Mouse (Mus musculus) hindbrain, postnatal 0 days (tissue): ENCODE data around the gene Fbxw21. TPM values are rescaled to one million over a fixed set of nuclear protein-coding genes. Genes with fewer than 3 reads are reported as not detected.
A peak's percentile ranks its signal among the peaks of the same experiment; 100 is the strongest.
"Not testable (repeated sequence)": the region's sequence is repeated elsewhere in the genome, so short reads cannot be mapped to it uniquely, and the experiment has no call there.

ENCODE experiments used
- ATAC-seq: fragments of 200-750 bp; cut with Nextera tagmentation; 2 replicates; pipeline ENCODE4 v1.8.0; 2017; ENCODE audit warnings: mild to moderate bottlenecking, moderate TSS enrichment, moderate library complexity
- DNase-seq: peaks from one replicate; pipeline ENCODE4 v3.0.0-alpha.2; 2015; ENCODE audit warnings: low spot score
- H3K27ac ChIP-seq: fragments of 300-500 bp; sonication (generic); 2 replicates; pipeline ENCODE4 v1.5.1; 2014; ENCODE audit warnings: mild to moderate bottlenecking
- H3K27me3 ChIP-seq: fragments of 300-500 bp; sonication (generic); 2 replicates; pipeline ENCODE4 v1.6.1; 2014; ENCODE audit warnings: low read length, mixed read lengths; ENCODE audit not compliant: insufficient read depth
- H3K36me3 ChIP-seq: fragments of 300-500 bp; sonication (generic); 2 replicates; pipeline ENCODE4 v1.6.1; 2014; ENCODE audit warnings: low read length, mixed read lengths; ENCODE audit not compliant: insufficient read depth
- H3K4me1 ChIP-seq: fragments of 300-500 bp; sonication (generic); 2 replicates; pipeline ENCODE4 v1.6.1; 2014; ENCODE audit warnings: antibody characterized with exemption, low read length, mixed read lengths; ENCODE audit not compliant: insufficient read depth
- H3K4me2 ChIP-seq: fragments of 300-500 bp; sonication (generic); 2 replicates; pipeline ENCODE4 v1.6.1; 2014; ENCODE audit warnings: low read depth, mild to moderate bottlenecking, low read length, moderate library complexity, mixed read lengths
- H3K4me3 ChIP-seq: fragments of 300-500 bp; sonication (generic); 2 replicates; pipeline ENCODE4 v1.5.1; 2014; ENCODE audit warnings: low read length
- H3K9ac ChIP-seq: fragments of 300-500 bp; sonication (generic); replicated peaks from 2 replicates; pipeline ENCODE4 v1.6.1; 2014; ENCODE audit warnings: mild to moderate bottlenecking, low read length, moderate library complexity, mixed read lengths
- H3K9me3 ChIP-seq: fragments of 300-500 bp; sonication (generic); 2 replicates; pipeline ENCODE4 v1.6.1; 2016; ENCODE audit warnings: low read length, mixed read lengths
- CTCF ChIP-seq: IDR thresholded peaks from 2 replicates; pipeline ENCODE4 v1.5.1; 2016; ENCODE audit warnings: antibody characterized with exemption, control low read depth, low read depth
- WGBS: fragments of 180-500 bp; shearing (Covaris S2); extraction: QIAGEN DNeasy Blood & Tissue Kit; methylation state at CpG from one replicate; pipeline ENCODE4 v1.1.7; 2014; 5-methylcytosine and 5-hydroxymethylcytosine counted together
- polyA plus RNA-seq: library from polyadenylated mRNA; unstranded; fragments of >200 nt; fragmentation: Nextera tagmentation; extraction: Ambion mirVana; gene quantifications from 2 replicates; pipeline ENCODE4 v1.2.1, GENCODE M21; 2015
- total RNA-seq: library from RNA; depleted of rRNA; stranded (reverse); fragments of >200 nt; gene quantifications from 2 replicates; pipeline ENCODE4 v1.2.3, GENCODE M21; 2014; rRNA removed

Gene Fbxw21
- not detected in 2 replicates for total RNA-seq
- not detected in 2 replicates for polyA plus RNA-seq

GRCm38 (mm10) chr9:109161941-109162340 lies at the start of gene Fbxw21:
Fbxw21 (minus strand) TSS chr9:109162041.
- Histone ChIP-seq H3K4me1 (no peaks in the 10 kb centered on the region), H3K4me2 (no peak within 1 kb of the TSS), H3K27ac (no peak within 1 kb of the TSS), H3K9me3 (no peaks in the 10 kb centered on the region), H3K9ac (no peak within 1 kb of the TSS), H3K36me3 (no peaks in the 10 kb centered on the region), H3K4me3 (no peak within 1 kb of the TSS), H3K27me3 (no peaks in the 10 kb centered on the region)
- WGBS, result 71% methylated on average over 3 of the region's 3 CpGs
- no peak for ATAC-seq
- TF ChIP-seq CTCF, result no peak
- DNase-seq, result no peak

GRCm38 (mm10) chr9:109201347-109201746 lies 39.5 kb upstream of the Fbxw21 start:
- not testable (repeated sequence) for ATAC-seq
- 71% methylated on average over 1 of the region's 1 CpGs for WGBS
- DNase-seq, result peak; percentile 2

GRCm38 (mm10) chr9:109200349-109200748 lies 38.5 kb upstream of the Fbxw21 start:
- Histone ChIP-seq H3K27ac (no peak overlapping the region), H3K27me3 (no peaks in the 10 kb centered on the region), H3K9me3 (no peaks in the 10 kb centered on the region), H3K36me3 (no peaks in the 10 kb centered on the region), H3K4me1 (no peaks in the 10 kb centered on the region), H3K4me2 (no peak overlapping the region), H3K9ac (no peak overlapping the region), H3K4me3 (no peak overlapping the region)
- DNase-seq, result no peak
- 97% methylated on average over 1 of the region's 1 CpGs for WGBS
- no peak for TF ChIP-seq CTCF
- no peak for ATAC-seq

More at GRCm38 (mm10) chr9:109201347-109201746, 39.5 kb upstream of the Fbxw21 start:
- not testable (repeated sequence) for H3K36me3 ChIP-seq, H3K4me3 ChIP-seq, H3K9me3 ChIP-seq, H3K4me2 ChIP-seq, H3K9ac ChIP-seq, H3K27me3 ChIP-seq, H3K4me1 ChIP-seq, H3K27ac ChIP-seq

DNA sequence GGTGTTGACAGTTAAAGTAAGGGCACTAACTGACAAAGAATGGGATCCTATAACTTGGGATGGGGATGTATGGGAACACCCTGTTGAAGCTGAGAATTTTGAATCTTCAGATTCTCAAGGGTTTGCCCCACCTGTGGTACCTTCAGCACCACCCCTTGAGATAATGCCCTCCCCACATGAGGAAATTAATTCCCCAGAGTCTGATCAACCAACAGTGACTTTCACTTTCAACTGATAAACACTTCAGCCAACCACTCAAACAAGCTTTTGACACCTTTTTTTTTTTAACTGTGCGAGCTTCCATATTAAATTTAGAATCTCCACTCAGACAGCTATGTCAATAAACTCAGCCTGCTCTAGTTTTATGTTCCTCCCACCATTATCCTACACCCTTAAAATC lies 37.5 kb upstream of the Fbxw21 start:
- no peak overlapping the region for H3K9ac ChIP-seq
- 80% methylated on average over 1 of the region's 1 CpGs for WGBS
- no peaks in the 10 kb centered on the region for H3K27me3 ChIP-seq
- no peak overlapping the region for H3K27ac ChIP-seq
- no peaks in the 10 kb centered on the region for H3K4me1 ChIP-seq
- no peaks in the 10 kb centered on the region for H3K9me3 ChIP-seq
- no peak overlapping the region for H3K4me3 ChIP-seq
- no peak for TF ChIP-seq CTCF
- ATAC-seq, result no peak
- no peak overlapping the region for H3K4me2 ChIP-seq
- no peaks in the 10 kb centered on the region for H3K36me3 ChIP-seq
- no peak for DNase-seq

DNA sequence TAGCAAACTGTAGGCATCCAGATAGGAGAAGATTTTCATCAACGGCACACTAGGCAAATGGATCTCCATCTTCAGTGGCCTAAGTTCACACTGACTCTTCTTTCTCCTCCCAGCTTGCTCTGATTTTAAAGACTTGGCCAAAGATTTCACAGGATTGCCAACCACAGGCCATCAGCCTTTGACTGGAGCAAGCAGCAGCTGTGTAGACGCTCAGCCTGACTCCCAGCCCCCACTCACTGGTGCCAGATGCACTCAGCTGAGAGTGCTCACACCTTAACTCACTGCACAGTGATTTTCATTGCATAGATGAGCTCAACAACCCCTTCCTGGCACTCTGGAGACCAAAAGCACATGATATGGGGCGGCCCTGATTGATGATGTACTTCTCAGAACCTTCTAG lies 34.0 kb upstream of the Fbxw21 start, which contains the start of gene Fbxw13:
Gene Fbxw13, minus strand, starts transcription at position 101 of the 400 bp plus-strand sequence.
- H3K4me2 ChIP-seq, H3K9ac ChIP-seq, H3K27me3 ChIP-seq, H3K9me3 ChIP-seq, DNase-seq, ATAC-seq, H3K36me3 ChIP-seq, H3K4me1 ChIP-seq, H3K27ac ChIP-seq, H3K4me3 ChIP-seq: not testable (repeated sequence)
- WGBS, result 82% methylated on average over 3 of the region's 3 CpGs

DNA sequence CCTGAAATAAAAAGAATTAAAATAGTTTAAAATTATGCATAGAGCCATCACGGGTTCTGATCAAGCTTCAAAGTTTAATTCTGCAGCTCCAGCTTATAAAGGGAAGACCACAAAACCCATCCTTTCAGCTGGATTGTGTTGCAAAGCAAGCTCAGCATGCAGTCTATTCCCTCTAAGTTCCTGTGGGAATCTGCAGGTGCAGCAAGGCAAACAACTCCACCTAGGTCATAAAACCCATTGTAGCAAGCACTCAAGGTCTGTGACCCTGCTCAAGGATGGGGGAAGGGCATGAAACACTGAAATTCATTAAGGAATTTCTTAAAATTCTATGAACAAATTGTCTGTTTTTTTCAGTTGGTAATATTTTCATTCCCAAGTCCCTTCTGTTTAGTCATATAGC lies 15.4 kb upstream of the Fbxw21 start:
- DNase-seq, result no peak
- H3K27me3 ChIP-seq, result no peaks in the 10 kb centered on the region
- no peaks in the 10 kb centered on the region for H3K4me1 ChIP-seq
- no peaks in the 10 kb centered on the region for H3K36me3 ChIP-seq
- H3K9ac ChIP-seq, result no peak overlapping the region
- no peak overlapping the region for H3K27ac ChIP-seq
- H3K4me3 ChIP-seq, result no peak overlapping the region
- WGBS, result 80% methylated on average over 1 of the region's 1 CpGs
- H3K9me3 ChIP-seq, result 0 out of 2 replicates have a peak, but pooled peaks cover 3% of the 10 kb centered on the region
- no peak for TF ChIP-seq CTCF
- no peak for ATAC-seq
- no peak overlapping the region for H3K4me2 ChIP-seq

DNA sequence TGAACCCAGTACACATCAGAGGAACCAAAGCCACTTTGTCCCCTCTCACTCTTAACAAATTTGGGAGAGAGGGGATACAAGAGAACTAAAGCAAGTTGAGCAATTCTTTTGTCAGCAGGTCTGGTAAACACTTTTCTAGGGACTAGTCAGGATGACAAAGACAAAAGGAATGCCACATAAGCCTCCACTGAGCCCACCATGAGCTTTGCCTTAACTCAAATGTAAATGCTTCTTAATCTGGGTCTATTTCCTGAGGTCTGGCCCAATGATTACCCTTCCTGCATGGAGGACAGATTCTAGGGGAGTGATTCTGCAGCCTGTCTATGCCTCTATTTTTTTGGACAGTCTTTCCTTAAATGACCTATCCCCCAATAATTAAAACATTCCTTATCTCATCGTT lies 14.5 kb upstream of the Fbxw21 start:
- no peak for DNase-seq
- WGBS, result 93% methylated on average over 1 of the region's 1 CpGs
- H3K9ac ChIP-seq, result no peak overlapping the region
- H3K4me3 ChIP-seq, result no peak overlapping the region
- no peaks in the 10 kb centered on the region for H3K27me3 ChIP-seq
- H3K4me1 ChIP-seq, result no peaks in the 10 kb centered on the region
- H3K4me2 ChIP-seq, result no peak overlapping the region
- no peak for ATAC-seq
- 0 out of 2 replicates have a peak, but pooled peaks cover 3% of the 10 kb centered on the region for H3K9me3 ChIP-seq
- H3K36me3 ChIP-seq, result no peaks in the 10 kb centered on the region
- no peak for TF ChIP-seq CTCF
- H3K27ac ChIP-seq, result no peak overlapping the region
